Mouse (Mus musculus): ENCODE data around the gene Bco1. TPM values are rescaled to one million over a fixed set of nuclear protein-coding genes. Genes with fewer than 3 reads are reported as not detected.

Gene Bco1
- total RNA-seq, 4 experiments from 2014 or later: not detected

Other genes starting within 250 kb of the Bco1 start
- gene Cmc2, start 174.4 kb upstream of the Bco1 start, total RNA-seq (2022): 10 to 100 TPM; 20.8 to 29.6 (median 26.8) TPM
- gene Cenpn, start 174.1 kb upstream of the Bco1 start, total RNA-seq (2022): under 1 TPM; 0.36 to 0.88 (median 0.57) TPM
- gene Atmin, start 152.5 kb upstream of the Bco1 start, total RNA-seq (2022): 10 to 100 TPM; 29.7 to 35.3 (median 30.7) TPM
- gene 1700030J22Rik, start 116.9 kb upstream of the Bco1 start, total RNA-seq (2022): under 1 TPM in 2 of 4 experiments, not detected in 2; 0.13 to 0.16 TPM
- 10 to 100 TPM; 43.1 to 47.4 (median 44.0) TPM for gene Gcsh, start 102.3 kb upstream of the Bco1 start, total RNA-seq (2022)
- under 1 TPM; 0.05 to 0.20 (median 0.14) TPM for gene Pkd1l2, start 13.4 kb upstream of the Bco1 start, total RNA-seq (2022)
- 1 to 10 TPM; 4.7 to 5.5 (median 4.9) TPM for gene Gan, start 62.3 kb downstream of the Bco1 start, total RNA-seq (2022)
- gene Cmip, start 161.2 kb downstream of the Bco1 start, total RNA-seq (2022): 1 to 10 TPM; 3.8 to 7.3 (median 6.2) TPM